Mouse (Mus musculus): ENCODE measurements around the gene Tdrd9.

GRCm38 (mm10) chr12:112104890-112105289 lies 133.5 kb downstream of the Tdrd9 start:
- TF ChIP-seq POLR2A (IDR thresholded peaks at IDR 0.05; ENCODE audit: low read depth, low read length), result no peak
- TF ChIP-seq CTCF (IDR thresholded peaks at IDR 0.05; ENCODE audit: borderline replicate concordance, insufficient read depth, low read length), result no peak

All from embryonic fibroblast, embryonic 13.5 days (primary cell).